14 mouse cellular contexts compared by ENCODE assay signal in the genomic region with DNA sequence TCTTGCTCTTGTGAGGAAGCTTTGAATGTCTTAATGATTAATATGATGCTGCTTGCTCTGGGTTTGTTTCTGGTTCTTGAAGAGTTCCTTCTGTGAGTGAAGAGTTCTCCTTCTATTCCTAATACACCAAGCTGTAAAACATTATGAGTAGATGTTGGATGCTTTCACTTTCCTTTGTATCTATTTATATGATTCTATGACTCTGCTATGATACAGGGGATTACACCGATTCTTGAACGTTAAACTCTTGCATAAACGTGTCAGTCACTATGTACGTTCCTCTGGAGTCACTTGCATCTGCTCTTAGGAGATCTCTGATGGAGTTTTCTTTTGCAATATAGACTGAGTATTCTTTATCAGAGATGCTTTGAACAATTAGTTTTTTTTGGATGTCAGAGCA.
"Had no signal": no experiment of that assay in that cellular context is flagged by ENCODE, and none has a peak within 500 bp of the region (broad histone marks: within the 10 kb centered on the region; RNA-seq: fewer than 3 reads in every experiment).

No protein-coding gene starts in this region.

- H3K36me3 ChIP-seq: limb, embryonic 13.5 days; liver, embryonic 15.5 days; lung, embryonic 15.5 days; midbrain, embryonic 10.5 days; neural tube, embryonic 13.5 days had no signal

- H3K9ac ChIP-seq: limb, embryonic 13.5 days; liver, embryonic 15.5 days; lung, embryonic 15.5 days; neural tube, embryonic 13.5 days had no signal

- H3K9me3 ChIP-seq: limb, embryonic 13.5 days; liver, embryonic 15.5 days; lung, embryonic 15.5 days; midbrain, embryonic 10.5 days; neural tube, embryonic 13.5 days had no signal

- H3K4me1 ChIP-seq: limb, embryonic 13.5 days; liver, embryonic 15.5 days; lung, embryonic 15.5 days; midbrain, embryonic 10.5 days; neural tube, embryonic 13.5 days had no signal

- H3K27ac ChIP-seq: layer of hippocampus, adult 2 months; limb, embryonic 13.5 days; liver, embryonic 15.5 days; lung, embryonic 15.5 days; midbrain, embryonic 10.5 days; neural tube, embryonic 13.5 days had no signal

- ATAC-seq: midbrain, embryonic 16.5 days had no signal

- DNase-seq: kidney, adult 11 months; kidney, postnatal 10 days; kidney, postnatal 4 days; left cerebral cortex, postnatal 4 days; lung, postnatal 4 days; retina, postnatal 1 day; right cerebral cortex, postnatal 4 days had no signal

- H3K4me3 ChIP-seq: layer of hippocampus, adult 2 months; limb, embryonic 13.5 days; liver, embryonic 15.5 days; lung, embryonic 15.5 days; midbrain, embryonic 10.5 days; neural tube, embryonic 13.5 days had no signal

- H3K27me3 ChIP-seq: limb, embryonic 13.5 days; liver, embryonic 15.5 days; lung, embryonic 15.5 days; neural tube, embryonic 13.5 days had no signal
